Mouse (Mus musculus) c-Kit-positive CD71-negative TER-119-negative erythroid progenitor cells, embryonic 14.5 days (primary cell): ENCODE results near the gene Shtn1.

Source experiments
- DNase-seq: peaks from one replicate; pipeline ENCODE4 v3.0.0-alpha.2; 2013; ENCODE audit warnings: low read depth

Shtn1 gene

GRCm38 (mm10) chr19:58970826-58971225 lies 105.1 kb downstream of the Shtn1 start:
- DNase-seq = no peak

- no peak for DNase-seq
Measured at GRCm38 (mm10) chr19:58968731-58969506, 107.0 kb downstream of the Shtn1 start.

GRCm38 (mm10) chr19:58963011-58963410 lies 112.9 kb downstream of the Shtn1 start:
- no peak for DNase-seq

GRCm38 (mm10) chr19:58954779-58955178 lies 121.1 kb downstream of the Shtn1 start:
- no peak for DNase-seq

GRCm38 (mm10) chr19:58952236-58952635 lies 123.7 kb downstream of the Shtn1 start:
- no peak for DNase-seq

GRCm38 (mm10) chr19:58951521-58951920 lies 124.4 kb downstream of the Shtn1 start:
- no peak for DNase-seq

GRCm38 (mm10) chr19:58945959-58946358 lies 129.9 kb downstream of the Shtn1 start:
- no peak for DNase-seq

GRCm38 (mm10) chr19:58942841-58943828 lies 132.8 kb downstream of the Shtn1 start, which contains the start of the genes Eno4 and Hspa12a:
Gene Eno4 (plus strand): TSS chr19:58943425.
Gene Hspa12a (minus strand): TSS chr19:58943654.
- DNase-seq = peak; percentile 83

- DNase-seq = no peak
Measured at GRCm38 (mm10) chr19:58933062-58933461, 142.8 kb downstream of the Shtn1 start.

- DNase-seq = no peak
Measured at GRCm38 (mm10) chr19:58931081-58931800, 144.7 kb downstream of the Shtn1 start.
